Mouse (Mus musculus): ENCODE data around the gene Cdc34. TPM values are rescaled to one million over a fixed set of nuclear protein-coding genes. Genes with fewer than 3 reads are reported as not detected.

Gene Cdc34
- polyA plus RNA-seq, 1 experiment, result 72.0 TPM

DNA sequence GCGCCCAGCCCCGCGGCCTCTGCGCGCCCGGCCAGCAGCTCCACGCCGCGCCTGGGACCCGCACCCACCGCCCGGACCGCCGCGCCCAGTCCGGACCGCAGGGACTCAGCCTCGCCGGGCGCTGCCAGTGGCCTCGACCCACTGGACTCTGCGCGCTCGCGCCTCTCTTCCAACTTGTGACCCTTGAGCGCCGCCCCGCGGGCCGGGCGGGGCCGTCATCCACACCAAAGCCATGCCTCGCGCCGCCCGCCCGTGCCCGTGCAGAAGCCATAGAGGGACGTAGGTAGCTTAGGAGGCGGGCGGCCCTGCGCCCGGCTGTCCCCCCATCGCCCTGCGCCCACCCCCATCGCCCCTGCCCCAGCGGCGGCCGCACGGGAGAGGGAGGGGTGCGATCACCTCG, 53.4 kb downstream of the Cdc34 start:
- Histone ChIP-seq H3K36me3 (ENCODE audit: control insufficient read depth) (peaks cover 66% of the 10 kb centered on the region), H3K4me3 (replicated peaks) (no peak overlapping the region), H3K4me1 (ENCODE audit: control insufficient read depth) (no peaks in the 10 kb centered on the region; the same call in 1 of the 2 replicates), H3K9me3 (ENCODE audit: control insufficient read depth, low read length) (peaks cover 47% of the 10 kb centered on the region), H3K27me3 (ENCODE audit: control insufficient read depth) (no peaks in the 10 kb centered on the region)
- TF ChIP-seq TAL1 (IDR thresholded peaks at IDR 0.05; ENCODE audit: low read length) (no peak), GATA1 (IDR thresholded peaks at IDR 0.05; ENCODE audit: low read length) (no peak)

DNA sequence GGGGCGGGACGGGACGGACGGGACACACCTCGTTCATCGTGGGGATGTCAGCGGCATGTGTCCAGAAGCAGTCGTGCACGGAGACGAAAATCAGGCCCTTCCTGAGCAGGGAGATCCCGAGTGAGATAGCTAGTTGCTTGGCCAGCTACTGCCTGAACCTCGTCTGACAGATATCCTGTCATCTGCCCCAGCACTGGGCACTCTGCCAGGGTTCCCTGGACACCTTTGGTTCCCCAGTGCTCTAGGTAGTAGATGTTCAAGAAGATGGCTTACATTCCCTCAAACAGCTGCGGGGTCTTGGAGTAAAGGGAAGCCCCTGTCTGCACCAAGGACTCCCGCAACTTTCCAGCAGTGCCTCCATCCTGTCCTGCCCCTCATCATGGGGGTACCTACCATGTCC, 54.7 kb downstream of the Cdc34 start:
- TF ChIP-seq GATA1 (IDR thresholded peaks at IDR 0.05; ENCODE audit: low read length) (no peak), TAL1 (IDR thresholded peaks at IDR 0.05; ENCODE audit: low read length) (no peak)
- Histone ChIP-seq H3K27me3 (ENCODE audit: control insufficient read depth) (no peaks in the 10 kb centered on the region), H3K4me1 (ENCODE audit: control insufficient read depth) (no peaks in the 10 kb centered on the region; the same call in 1 of the 2 replicates), H3K36me3 (ENCODE audit: control insufficient read depth) (peaks cover 79% of the 10 kb centered on the region), H3K4me3 (replicated peaks) (no peak overlapping the region), H3K9me3 (ENCODE audit: control insufficient read depth, low read length) (peaks cover 47% of the 10 kb centered on the region)

Other genes with a start within 250 kb of the Cdc34 start
- not detected in 2 replicates for gene Vmn2r83, start 213.5 kb upstream of the Cdc34 start, polyA plus RNA-seq (2012)
- gene Plpp2, start 148.4 kb upstream of the Cdc34 start, polyA plus RNA-seq (2012), result 0.05 and 0.10 TPM in 2 replicates
- 1.7 TPM in 2 replicates for gene Mier2, start 127.0 kb upstream of the Cdc34 start, polyA plus RNA-seq (2012)
- not detected in 2 replicates for gene Theg, start 94.9 kb upstream of the Cdc34 start, polyA plus RNA-seq (2012)
- gene C2cd4c, start 68.2 kb upstream of the Cdc34 start, polyA plus RNA-seq (2012), result not detected in 2 replicates
- gene Shc2, start 44.3 kb upstream of the Cdc34 start, polyA plus RNA-seq (2012), result not detected in 2 replicates
- not detected in 2 replicates for gene Odf3l2, start 36.5 kb upstream of the Cdc34 start, polyA plus RNA-seq (2012)
- 0.03 TPM in 1 of 2 replicates, not detected in the other for gene Madcam1, start 17.6 kb upstream of the Cdc34 start, polyA plus RNA-seq (2012)
- gene Tpgs1, start 12.8 kb upstream of the Cdc34 start, polyA plus RNA-seq (2012), result 15.5 and 17.8 TPM in 2 replicates
- gene Gzmm, start 6.8 kb downstream of the Cdc34 start, polyA plus RNA-seq (2012), result 0.08 and 0.09 TPM in 2 replicates
- gene Bsg, start 22.3 kb downstream of the Cdc34 start, polyA plus RNA-seq (2012), result 836 and 840 TPM in 2 replicates
- gene Hcn2, start 34.4 kb downstream of the Cdc34 start, polyA plus RNA-seq (2012), result 0.08 and 0.15 TPM in 2 replicates
- gene Polrmt, start 64.4 kb downstream of the Cdc34 start, polyA plus RNA-seq (2012), result 2.1 and 2.5 TPM in 2 replicates
- not detected in 2 replicates for gene Fgf22, start 72.9 kb downstream of the Cdc34 start, polyA plus RNA-seq (2012)
- 35.3 and 45.1 TPM in 2 replicates for gene Rnf126, start 84.8 kb downstream of the Cdc34 start, polyA plus RNA-seq (2012)
- 0.02 and 0.04 TPM in 2 replicates for gene Fstl3, start 95.1 kb downstream of the Cdc34 start, polyA plus RNA-seq (2012)
- gene Prss57, start 108.8 kb downstream of the Cdc34 start, polyA plus RNA-seq (2012), result 0.02 TPM in 1 of 2 replicates, not detected in the other
- gene Palm, start 111.4 kb downstream of the Cdc34 start, polyA plus RNA-seq (2012), result 0.34 and 0.52 TPM in 2 replicates
- gene Misp, start 138.8 kb downstream of the Cdc34 start, polyA plus RNA-seq (2012), result not detected in 2 replicates
- gene Ptbp1, start 172.2 kb downstream of the Cdc34 start, polyA plus RNA-seq (2012), result 46.1 and 67.9 TPM in 2 replicates
- 3.5 TPM in 2 replicates for gene Prtn3, start 192.3 kb downstream of the Cdc34 start, polyA plus RNA-seq (2012)
- gene Plppr3, start 192.4 kb downstream of the Cdc34 start, polyA plus RNA-seq (2012), result 0.06 and 0.11 TPM in 2 replicates
- 1.5 and 1.8 TPM in 2 replicates for gene Elane, start 204.1 kb downstream of the Cdc34 start, polyA plus RNA-seq (2012)
- gene Cfd, start 208.7 kb downstream of the Cdc34 start, polyA plus RNA-seq (2012), result not detected in 2 replicates
- gene Med16, start 226.7 kb downstream of the Cdc34 start, polyA plus RNA-seq (2012), result 4.1 and 4.9 TPM in 2 replicates
- 0.21 TPM in 1 of 2 replicates, not detected in the other for gene Gm26602, start 228.7 kb downstream of the Cdc34 start, polyA plus RNA-seq (2012)
- gene Kiss1r, start 234.8 kb downstream of the Cdc34 start, polyA plus RNA-seq (2012), result 0.01 TPM in 1 of 2 replicates, not detected in the other
- gene R3hdm4, start 239.0 kb downstream of the Cdc34 start, polyA plus RNA-seq (2012), result 9.9 and 13.0 TPM in 2 replicates
- 1.0 and 1.4 TPM in 2 replicates for gene Arid3a, start 244.8 kb downstream of the Cdc34 start, polyA plus RNA-seq (2012)